Mouse (Mus musculus) adrenal gland, adult 18-20 months (tissue): ENCODE data around the gene Nrxn1. TPM values are rescaled to one million over a fixed set of nuclear protein-coding genes. Genes with fewer than 3 reads are reported as not detected.

Source experiments
- DNase-seq, 2 experiments: peaks; one replicate each; pipeline ENCODE4 v3.0.0; 2021 to 2022; ENCODE audit warnings: low spot score in 2 of 2
- total RNA-seq, 2 experiments: library from RNA; stranded (reverse); gene quantifications; 1 replicate in 1 of 2; 2 replicates in 1 of 2; pipeline ENCODE4 v1.2.3; 2021

The Nrxn1 gene
- total RNA-seq, 2 experiments from 2014 or later: 12.1 to 15.1 TPM

DNA sequence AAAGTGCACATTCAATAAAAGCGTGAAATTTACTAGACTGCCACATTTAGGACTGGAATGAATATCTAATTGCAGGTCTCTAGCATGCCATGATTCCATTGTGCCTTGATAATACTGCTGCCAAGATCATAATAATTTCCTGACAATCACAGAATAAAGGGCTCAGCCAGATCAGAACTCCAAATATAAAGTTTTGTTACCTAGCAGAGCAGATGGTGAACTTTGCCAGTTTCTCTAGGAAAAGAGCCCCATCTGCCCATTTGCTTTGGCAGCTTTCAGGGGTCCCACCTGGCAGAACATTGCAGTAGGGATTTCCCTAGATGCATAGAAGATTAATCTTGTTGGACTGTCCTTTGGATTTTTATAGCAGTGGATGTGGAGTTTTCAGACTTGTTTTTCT lies 411.9 kb downstream of the Nrxn1 start:
- DNase-seq: no peak

DNA sequence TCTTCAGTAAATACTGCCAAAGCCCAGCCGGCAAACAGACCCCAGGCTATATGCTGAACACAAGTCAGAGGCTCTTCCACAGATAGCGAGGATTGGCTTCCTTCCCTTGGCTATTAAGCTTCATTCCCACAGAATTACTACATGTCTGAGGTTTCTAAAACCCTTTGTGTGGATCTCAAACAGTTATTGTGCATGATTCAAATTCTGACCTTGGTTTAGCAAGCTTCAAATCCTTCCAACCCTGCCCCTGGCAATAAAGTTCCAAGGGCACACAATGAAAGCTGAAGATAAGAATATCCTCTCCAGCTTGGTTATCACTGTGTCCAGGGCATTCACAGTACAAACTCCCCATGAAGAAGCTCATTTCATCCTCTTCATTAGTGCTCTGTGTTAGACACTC lies 416.2 kb downstream of the Nrxn1 start:
- DNase-seq: no peak

DNA sequence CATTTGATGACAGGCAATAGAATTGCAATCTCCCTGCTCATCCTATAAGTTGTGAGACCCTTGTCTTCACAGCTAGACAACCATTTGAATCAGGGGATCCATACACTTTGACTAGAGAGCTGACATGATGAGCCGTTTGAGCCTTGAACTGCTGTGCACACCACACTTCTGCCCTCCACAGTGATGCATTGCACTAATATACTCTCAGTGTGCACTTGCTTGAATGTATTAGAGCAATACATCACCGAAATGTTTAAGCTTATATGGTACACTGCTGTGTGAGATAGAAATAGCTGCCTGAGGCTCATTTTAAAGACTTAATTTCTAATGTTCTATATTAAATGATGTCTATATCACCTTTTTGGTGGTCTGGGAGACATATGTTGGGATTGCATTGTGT lies 430.6 kb downstream of the Nrxn1 start:
- DNase-seq: no peak

GRCm38 (mm10) chr17:90654506-90654905 lies 438.4 kb downstream of the Nrxn1 start:
- DNase-seq: no peak

- no peak for DNase-seq
These were observed 439.5 kb downstream of the Nrxn1 start for GRCm38 (mm10) chr17:90653347-90653746.

DNA sequence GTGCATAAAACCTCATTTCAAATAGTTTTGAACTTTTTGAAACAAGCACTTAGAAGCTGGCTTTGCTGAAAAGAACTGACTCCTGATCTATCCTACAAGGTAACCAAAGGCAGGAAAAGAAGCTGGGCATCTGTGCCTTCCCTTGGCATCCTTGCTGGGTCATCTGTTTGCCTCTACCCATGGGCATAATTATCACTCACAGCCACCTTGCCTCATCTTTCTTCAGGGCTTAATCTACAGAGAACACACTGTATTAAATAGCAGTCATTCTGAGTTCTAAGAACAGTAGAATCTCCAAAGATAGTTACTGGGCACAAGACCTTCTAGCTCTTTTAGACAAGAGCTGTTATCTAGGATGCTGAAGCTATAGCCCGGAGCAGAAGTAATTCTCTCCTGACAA lies 442.6 kb downstream of the Nrxn1 start:
- DNase-seq: no peak

DNA sequence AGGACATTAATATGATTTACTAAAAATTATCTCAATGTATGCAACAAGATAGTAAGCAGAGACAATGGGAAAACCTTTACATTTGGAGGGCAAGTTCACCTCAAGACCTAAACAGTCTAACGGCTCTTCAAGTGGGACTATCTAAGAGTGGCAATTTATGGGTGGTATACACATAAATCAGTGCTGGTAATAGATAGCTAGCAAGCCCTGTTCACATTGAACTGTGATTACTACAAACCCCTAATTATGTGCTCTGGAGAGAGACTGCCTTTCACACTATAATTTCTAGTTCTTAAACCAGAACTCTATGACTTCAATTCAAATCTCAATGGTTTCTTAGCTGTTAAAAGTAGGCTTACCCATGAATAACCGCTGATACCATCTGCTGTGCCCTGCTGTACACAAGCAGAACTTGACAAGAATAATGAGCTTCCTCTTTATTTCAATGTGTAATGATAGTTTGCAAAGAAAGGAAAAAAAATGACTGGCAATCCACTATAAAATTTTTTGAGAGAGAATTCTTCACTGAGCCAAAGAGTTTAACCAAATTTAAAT lies 453.8 kb downstream of the Nrxn1 start:
- no peak for DNase-seq

DNA sequence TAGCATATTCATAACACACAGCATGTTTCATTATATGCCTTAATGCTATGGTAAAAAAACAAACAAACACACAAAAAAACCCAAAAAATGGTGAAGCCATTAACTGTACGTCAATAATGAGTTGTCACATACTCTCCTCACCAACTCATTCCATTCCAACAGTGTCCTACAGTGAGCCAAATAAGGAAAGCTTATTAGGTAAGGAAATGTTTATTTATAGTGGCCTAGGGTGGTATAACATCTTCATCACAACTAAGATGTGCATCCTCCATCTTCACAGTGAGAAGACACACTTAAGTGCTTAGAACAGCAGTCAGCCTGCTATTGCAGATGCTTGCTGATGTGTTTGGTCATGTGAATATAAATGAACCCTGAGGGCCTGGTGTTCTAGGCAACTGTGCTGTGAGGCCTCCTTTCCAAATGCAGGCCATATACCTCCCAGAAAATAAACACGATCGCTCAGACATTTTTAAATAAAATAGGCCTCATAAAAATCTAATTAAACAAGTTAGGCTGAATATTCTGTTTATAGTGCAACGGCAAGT lies 454.6 kb downstream of the Nrxn1 start:
- DNase-seq: no peak

- DNase-seq: no peak
These were observed 461.5 kb downstream of the Nrxn1 start for GRCm38 (mm10) chr17:90631371-90631770.

DNA sequence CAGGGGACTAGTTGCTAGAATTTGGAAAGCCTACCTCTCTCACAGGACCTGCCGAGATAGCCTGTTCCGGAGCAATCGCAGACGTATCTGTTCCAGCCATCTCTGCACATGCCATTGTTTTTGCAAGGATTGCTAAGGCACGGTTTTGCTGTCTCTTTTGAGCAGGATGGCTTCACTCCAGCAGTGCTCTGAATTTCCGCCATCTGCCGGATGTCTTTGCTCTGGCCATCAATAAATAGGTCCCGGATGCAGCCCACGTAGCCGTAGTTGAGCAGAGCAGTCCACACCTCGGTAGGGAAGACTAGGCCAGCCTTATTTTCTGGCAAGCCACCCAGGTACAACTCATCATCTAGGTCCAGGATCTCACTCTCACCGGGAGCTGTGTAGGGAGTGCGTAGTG lies 463.0 kb downstream of the Nrxn1 start:
- no peak for DNase-seq

DNA sequence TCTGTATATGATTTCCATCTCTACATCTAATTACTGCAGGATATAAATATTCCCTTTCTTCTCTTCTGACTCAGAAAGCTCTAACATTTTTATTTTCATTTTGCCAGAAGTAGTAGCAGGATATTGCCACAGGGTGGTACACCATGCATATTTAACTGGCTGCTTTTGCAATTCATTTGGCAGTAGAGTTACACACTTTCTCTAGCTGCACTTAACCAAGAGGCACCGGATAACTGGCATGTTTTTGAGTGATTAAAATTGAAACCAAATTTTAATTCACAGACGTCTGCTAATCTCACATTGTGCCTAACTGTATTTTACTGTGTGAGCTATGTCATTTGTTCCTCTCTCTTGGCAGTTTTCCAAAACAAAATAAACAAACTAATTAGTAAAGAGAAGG lies 464.4 kb downstream of the Nrxn1 start:
- DNase-seq: no peak

- no peak for DNase-seq
These were observed 464.9 kb downstream of the Nrxn1 start for GRCm38 (mm10) chr17:90628004-90628403.

DNA sequence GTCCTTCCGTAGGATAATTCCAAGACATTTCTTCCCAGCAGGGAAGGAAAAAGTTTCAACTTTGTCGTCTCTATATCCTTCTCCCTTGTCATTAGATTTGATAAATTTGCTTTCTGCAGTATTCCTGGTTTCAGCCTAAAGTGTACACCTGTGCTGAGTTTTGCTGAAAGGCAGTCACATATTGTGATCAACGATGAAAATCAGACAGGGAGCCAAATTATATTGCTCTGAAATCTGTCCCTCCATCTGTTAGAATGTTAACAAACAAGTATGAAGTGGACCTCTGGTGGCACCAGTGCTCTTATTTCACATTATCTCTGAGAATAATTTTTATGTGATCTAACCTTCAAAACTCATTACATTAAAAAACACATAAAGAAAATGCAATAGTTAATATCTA lies 465.5 kb downstream of the Nrxn1 start:
- no peak for DNase-seq

GRCm38 (mm10) chr17:90624591-90625266 lies 468.1 kb downstream of the Nrxn1 start:
- no peak for DNase-seq

GRCm38 (mm10) chr17:90621828-90622227 lies 471.0 kb downstream of the Nrxn1 start:
- DNase-seq: no peak

DNA sequence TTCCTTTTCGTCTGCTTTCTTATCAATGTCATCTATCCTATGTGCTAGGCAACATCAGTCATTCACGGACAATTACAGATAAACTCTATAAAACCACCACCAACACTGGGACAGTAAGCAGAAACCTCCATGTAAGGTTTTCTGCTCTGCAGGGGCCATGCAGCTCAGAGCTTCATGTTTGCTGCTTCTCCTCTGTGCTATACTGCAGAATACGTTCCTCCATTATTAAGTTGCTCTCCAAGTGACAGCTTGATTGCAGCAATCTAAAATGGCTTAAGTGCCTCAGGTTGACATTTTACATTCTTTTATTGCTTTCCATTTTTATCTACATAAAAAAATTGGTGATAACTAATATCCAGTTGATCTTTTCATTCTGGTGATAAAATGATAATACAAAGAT lies 477.9 kb downstream of the Nrxn1 start:
- no peak for DNase-seq

DNA sequence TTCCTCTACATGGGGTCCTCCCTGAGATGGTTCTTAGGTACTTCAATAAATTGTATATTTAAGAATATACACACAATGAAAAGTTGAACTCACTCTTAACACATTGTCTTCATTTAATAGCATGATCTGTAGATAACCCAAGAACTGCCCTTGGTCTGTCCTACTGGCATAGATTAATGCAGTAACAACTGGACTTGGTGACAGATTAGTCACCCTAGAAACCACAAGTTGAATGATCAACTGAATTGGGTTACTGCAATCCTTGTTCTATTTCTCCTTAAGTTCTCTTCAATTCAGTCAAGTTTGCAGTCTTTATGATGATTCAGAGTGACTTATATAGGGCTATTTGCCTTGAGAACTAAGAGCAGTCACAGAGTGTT lies 485.5 kb downstream of the Nrxn1 start:
- DNase-seq: no peak

DNA sequence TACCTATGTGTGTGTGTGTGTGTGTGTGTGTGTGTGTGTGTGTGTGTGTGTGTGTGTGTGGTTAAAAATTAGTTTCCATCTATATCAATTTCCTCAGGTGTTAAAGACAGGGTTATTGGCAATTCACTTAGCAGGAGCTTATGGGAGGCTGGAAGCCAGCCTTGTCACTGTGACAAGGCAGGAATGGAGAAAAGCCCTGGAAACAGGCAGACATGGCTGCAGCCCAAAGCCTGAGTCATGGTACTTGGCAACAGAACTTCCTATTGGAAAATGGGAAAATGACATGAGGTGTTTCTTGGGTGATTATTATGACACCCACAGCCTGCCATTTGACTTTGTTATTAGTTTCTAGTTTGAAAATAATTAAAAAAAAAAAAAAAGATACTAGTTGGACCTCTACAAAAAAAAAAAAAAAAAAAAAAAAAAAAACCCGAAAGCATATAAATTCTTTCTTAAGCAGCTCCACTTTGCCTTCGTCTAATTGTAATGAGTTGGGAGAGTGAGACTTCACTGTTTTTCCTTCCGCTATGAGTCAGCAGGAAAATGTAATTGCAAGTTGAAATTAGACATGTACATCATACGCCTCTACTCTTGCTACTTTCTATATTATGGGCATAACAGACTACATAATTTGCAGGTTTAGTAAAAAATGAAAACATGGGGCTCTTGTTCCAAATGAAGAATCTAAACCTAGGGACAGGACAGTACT lies 486.0 kb downstream of the Nrxn1 start:
- DNase-seq: peak; percentile 25 to 36

DNA sequence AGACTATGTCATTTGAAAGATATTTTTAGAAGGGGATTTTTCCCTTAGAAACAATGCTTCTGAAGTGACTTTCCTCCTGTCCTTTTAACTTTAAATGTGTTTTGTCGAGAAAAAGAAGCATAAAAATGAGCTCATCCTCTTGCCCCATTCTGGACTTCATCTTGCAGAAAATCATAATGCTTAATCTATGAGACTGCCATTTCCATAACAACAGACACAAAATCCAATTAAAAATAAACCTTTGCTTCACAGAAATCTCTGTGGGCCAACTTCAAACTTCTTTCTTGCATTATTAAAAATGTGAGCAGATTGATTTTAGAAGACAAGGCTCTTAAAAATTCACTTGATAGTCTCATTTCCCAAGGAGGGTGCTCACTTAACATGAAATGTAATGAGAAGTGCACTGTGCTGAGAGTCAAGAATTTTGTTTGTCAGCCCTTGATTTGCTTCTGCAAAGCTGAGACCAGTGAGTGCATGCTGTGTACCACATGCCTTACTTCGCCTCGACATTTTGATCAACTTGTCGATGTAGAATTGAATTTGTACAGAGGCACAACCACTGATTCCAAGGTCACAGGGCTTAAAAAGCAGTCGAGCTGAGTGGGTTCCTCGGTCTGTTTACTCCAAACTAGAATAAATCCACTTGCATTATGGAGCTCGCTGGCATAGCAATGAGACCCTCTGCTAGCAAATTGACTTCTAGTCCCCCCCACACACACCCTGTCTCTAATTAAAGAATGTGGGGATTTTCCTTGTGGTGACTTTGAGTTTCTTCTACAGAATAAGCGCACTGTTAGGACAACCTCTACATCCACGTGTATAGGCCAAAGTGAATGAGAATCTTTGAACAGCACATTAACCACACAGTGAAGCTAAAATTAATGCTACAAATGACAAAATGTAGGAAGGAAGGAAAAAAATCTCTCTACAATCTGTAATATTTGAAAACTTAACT lies 493.0 kb downstream of the Nrxn1 start:
- no peak for DNase-seq

DNA sequence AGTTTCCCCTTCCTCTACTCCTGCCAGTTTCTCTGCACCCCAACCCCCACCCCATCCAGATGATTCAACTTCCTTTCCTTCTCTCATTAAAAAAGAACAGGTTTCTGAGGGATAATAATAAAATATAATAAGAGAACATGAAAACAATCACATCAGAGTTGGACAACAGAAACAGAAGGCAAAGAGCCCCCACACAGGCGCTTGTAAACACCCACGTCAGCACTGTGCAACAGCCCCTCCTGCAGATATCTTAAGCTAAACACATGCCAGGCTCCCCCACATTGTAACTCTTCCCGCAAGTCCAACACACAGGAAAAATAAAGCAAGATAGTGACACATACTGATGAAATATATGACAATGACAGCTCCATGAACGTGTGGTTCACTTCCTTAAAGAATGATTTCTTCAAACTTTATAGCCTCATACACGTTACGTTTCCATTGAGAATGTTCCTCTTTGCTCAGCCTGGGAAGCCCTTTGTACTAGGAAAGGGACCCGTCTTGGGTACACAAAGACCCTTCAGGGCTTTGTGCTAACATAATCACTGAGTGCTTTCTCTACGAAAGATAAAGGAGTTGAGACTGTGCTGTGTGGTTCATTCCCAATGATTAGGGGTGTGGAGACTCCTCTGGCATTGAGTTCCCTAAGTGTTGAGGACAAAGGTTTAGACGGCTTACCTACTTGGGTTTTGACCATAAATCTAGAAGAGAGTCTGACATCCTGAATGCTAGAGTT lies 497.9 kb downstream of the Nrxn1 start:
- no peak for DNase-seq

GRCm38 (mm10) chr17:90586891-90587290 lies 506.0 kb downstream of the Nrxn1 start:
- DNase-seq: no peak
